Mouse (Mus musculus): Measurements from ENCODE around the gene Ap5z1. TPM values are rescaled to one million over a fixed set of nuclear protein-coding genes. Genes with fewer than 3 reads are reported as not detected.

The Ap5z1 gene
- polyA plus RNA-seq, 1 experiment from 2014 or later = 5.5 TPM

DNA sequence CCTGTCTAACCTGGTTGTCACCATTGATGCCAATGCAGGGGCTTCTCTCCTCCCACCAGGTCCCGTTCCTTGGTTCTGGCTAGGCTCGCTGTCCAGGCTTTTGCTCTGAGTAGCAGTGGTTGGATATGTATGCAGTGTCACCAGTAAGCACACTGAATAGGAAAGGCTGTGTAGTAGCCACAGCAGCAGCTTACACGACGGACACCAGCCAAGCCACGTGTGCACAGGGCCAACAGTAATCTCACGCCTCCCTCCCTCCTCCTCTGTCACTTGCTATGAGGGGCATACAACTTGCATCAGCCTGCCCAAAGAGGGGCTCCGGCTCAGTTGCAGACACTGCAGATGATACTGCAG, 46.3 kb downstream of the Ap5z1 start:
- Histone ChIP-seq H3K36me3 (replicated peaks; ENCODE audit: control insufficient read depth, insufficient read depth, low read depth, low read length) (no peaks in the 10 kb centered on the region), H3K9me3 (replicated peaks; ENCODE audit: control insufficient read depth, low read length) (no peaks in the 10 kb centered on the region), H3K4me2 (ENCODE audit: low read depth, low read length) (no peak overlapping the region), H3K27ac (replicated peaks; ENCODE audit: low read depth, low read length) (no peak overlapping the region), H3K27me3 (ENCODE audit: control insufficient read depth, insufficient read depth, low read length) (no peaks in the 10 kb centered on the region), H3K4me1 (ENCODE audit: control insufficient read depth, insufficient read depth, low read length) (peaks cover 5% of the 10 kb centered on the region), H3K4me3 (ENCODE audit: low read depth, low read length) (no peak overlapping the region), H3K9ac (replicated peaks; ENCODE audit: low read length) (no peak overlapping the region)
- ATAC-seq (replicated peaks; ENCODE audit: insufficient number of reproducible peaks, low FRiP score, low TSS enrichment, low read depth) (no peak), DNase-seq (ENCODE audit: low spot score) (no peak)
- 65% methylated on average over 7 of the region's 7 CpGs for WGBS

DNA sequence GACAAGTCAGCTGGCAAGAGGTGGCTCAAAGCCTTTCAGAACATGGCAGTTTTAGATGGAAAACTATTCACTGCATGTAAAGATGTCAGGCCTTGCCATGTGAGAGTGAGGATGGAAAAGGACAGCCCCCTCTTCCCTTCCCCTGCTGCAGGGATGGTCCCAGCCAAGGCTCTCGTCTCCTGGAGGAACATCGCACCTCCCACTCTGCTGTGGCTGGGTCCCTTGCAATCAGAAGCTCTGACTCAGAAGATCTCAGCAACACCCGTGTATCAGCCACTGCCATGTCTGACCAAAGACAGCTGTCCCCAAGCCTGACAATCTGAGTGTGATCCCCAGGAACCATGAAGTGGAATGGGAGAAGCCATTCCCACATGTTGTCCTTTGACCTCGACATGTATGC, 48.4 kb downstream of the Ap5z1 start:
- Histone ChIP-seq H3K4me3 (ENCODE audit: low read depth, low read length) (no peak overlapping the region), H3K4me2 (ENCODE audit: low read depth, low read length) (no peak overlapping the region), H3K27me3 (ENCODE audit: control insufficient read depth, insufficient read depth, low read length) (no peaks in the 10 kb centered on the region), H3K9me3 (replicated peaks; ENCODE audit: control insufficient read depth, low read length) (no peaks in the 10 kb centered on the region), H3K9ac (replicated peaks; ENCODE audit: low read length) (no peak overlapping the region), H3K4me1 (ENCODE audit: control insufficient read depth, insufficient read depth, low read length) (peaks cover 5% of the 10 kb centered on the region), H3K36me3 (replicated peaks; ENCODE audit: control insufficient read depth, insufficient read depth, low read depth, low read length) (no peaks in the 10 kb centered on the region), H3K27ac (replicated peaks; ENCODE audit: low read depth, low read length) (no peak overlapping the region)
- DNase-seq (ENCODE audit: low spot score) (no peak), ATAC-seq (replicated peaks; ENCODE audit: insufficient number of reproducible peaks, low FRiP score, low TSS enrichment, low read depth) (no peak)
- 75% methylated on average over 4 of the region's 4 CpGs for WGBS

DNA sequence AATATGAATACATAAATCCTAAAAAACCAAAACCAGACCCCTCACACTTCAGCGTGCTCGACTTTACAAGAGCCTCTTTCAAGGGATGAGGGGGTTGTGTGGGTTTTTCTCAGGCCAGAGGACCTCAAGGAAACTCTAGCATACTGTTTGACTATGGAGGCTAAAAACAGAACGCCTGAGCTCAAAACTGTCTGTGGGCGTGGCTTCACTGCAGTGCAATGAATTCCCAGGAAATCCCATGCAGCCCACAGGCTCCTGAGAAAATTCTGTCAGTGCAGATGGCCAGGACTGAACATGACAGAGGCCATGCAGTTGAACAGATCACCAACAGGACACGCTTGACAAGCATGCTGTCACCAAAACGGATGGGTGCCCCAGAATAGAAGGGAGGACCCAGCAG, 55.2 kb downstream of the Ap5z1 start:
- Histone ChIP-seq H3K4me2 (ENCODE audit: low read depth, low read length) (no peak overlapping the region), H3K27ac (replicated peaks; ENCODE audit: low read depth, low read length) (no peak overlapping the region), H3K4me1 (ENCODE audit: control insufficient read depth, insufficient read depth, low read length) (no peaks in the 10 kb centered on the region), H3K27me3 (ENCODE audit: control insufficient read depth, insufficient read depth, low read length) (no peaks in the 10 kb centered on the region), H3K4me3 (ENCODE audit: low read depth, low read length) (no peak overlapping the region), H3K9ac (replicated peaks; ENCODE audit: low read length) (no peak overlapping the region), H3K9me3 (replicated peaks; ENCODE audit: control insufficient read depth, low read length) (no peaks in the 10 kb centered on the region), H3K36me3 (replicated peaks; ENCODE audit: control insufficient read depth, insufficient read depth, low read depth, low read length) (no peaks in the 10 kb centered on the region)
- 64% methylated on average over 6 of the region's 6 CpGs for WGBS
- ATAC-seq (replicated peaks; ENCODE audit: insufficient number of reproducible peaks, low FRiP score, low TSS enrichment, low read depth) = no peak
- DNase-seq (ENCODE audit: low spot score) = no peak

- H3K4me2 ChIP-seq (ENCODE audit: low read depth, low read length) = no peak overlapping the region
- WGBS = 82% methylated on average over 4 of the region's 4 CpGs
- no peak overlapping the region for H3K9ac ChIP-seq (replicated peaks; ENCODE audit: low read length)
- H3K27ac ChIP-seq (replicated peaks; ENCODE audit: low read depth, low read length) = no peak overlapping the region
- H3K4me1 ChIP-seq (ENCODE audit: control insufficient read depth, insufficient read depth, low read length) = no peaks in the 10 kb centered on the region
- H3K4me3 ChIP-seq (ENCODE audit: low read depth, low read length) = no peak overlapping the region
- DNase-seq (ENCODE audit: low spot score) (no peak), ATAC-seq (replicated peaks; ENCODE audit: insufficient number of reproducible peaks, low FRiP score, low TSS enrichment, low read depth) (no peak)
- H3K27me3 ChIP-seq (ENCODE audit: control insufficient read depth, insufficient read depth, low read length) = no peaks in the 10 kb centered on the region
- no peaks in the 10 kb centered on the region for H3K9me3 ChIP-seq (replicated peaks; ENCODE audit: control insufficient read depth, low read length)
- no peaks in the 10 kb centered on the region for H3K36me3 ChIP-seq (replicated peaks; ENCODE audit: control insufficient read depth, insufficient read depth, low read depth, low read length)
Measured at GRCm38 (mm10) chr5:142520360-142520759, 56.6 kb downstream of the Ap5z1 start.

GRCm38 (mm10) chr5:142521195-142521866, 57.6 kb downstream of the Ap5z1 start:
- no peak overlapping the region for H3K9ac ChIP-seq (replicated peaks; ENCODE audit: low read length)
- no peaks in the 10 kb centered on the region for H3K4me1 ChIP-seq (ENCODE audit: control insufficient read depth, insufficient read depth, low read length)
- H3K9me3 ChIP-seq (replicated peaks; ENCODE audit: control insufficient read depth, low read length) = no peaks in the 10 kb centered on the region
- H3K36me3 ChIP-seq (replicated peaks; ENCODE audit: control insufficient read depth, insufficient read depth, low read depth, low read length) = no peaks in the 10 kb centered on the region
- WGBS = 83% methylated on average over 11 of the region's 11 CpGs
- H3K27ac ChIP-seq (replicated peaks; ENCODE audit: low read depth, low read length) = no peak overlapping the region
- H3K4me2 ChIP-seq (ENCODE audit: low read depth, low read length) = no peak overlapping the region
- ATAC-seq (replicated peaks; ENCODE audit: insufficient number of reproducible peaks, low FRiP score, low TSS enrichment, low read depth) (no peak), DNase-seq (ENCODE audit: low spot score) (no peak)
- no peak overlapping the region for H3K4me3 ChIP-seq (ENCODE audit: low read depth, low read length)
- no peaks in the 10 kb centered on the region for H3K27me3 ChIP-seq (ENCODE audit: control insufficient read depth, insufficient read depth, low read length)

- Histone ChIP-seq H3K4me3 (ENCODE audit: low read depth, low read length) (no peak overlapping the region), H3K27me3 (ENCODE audit: control insufficient read depth, insufficient read depth, low read length) (no peaks in the 10 kb centered on the region; the same call in 1 of the 2 replicates), H3K9ac (replicated peaks; ENCODE audit: low read length) (no peak overlapping the region), H3K4me1 (ENCODE audit: control insufficient read depth, insufficient read depth, low read length) (no peaks in the 10 kb centered on the region), H3K4me2 (ENCODE audit: low read depth, low read length) (no peak overlapping the region), H3K27ac (replicated peaks; ENCODE audit: low read depth, low read length) (no peak overlapping the region), H3K9me3 (replicated peaks; ENCODE audit: control insufficient read depth, low read length) (no peaks in the 10 kb centered on the region), H3K36me3 (replicated peaks; ENCODE audit: control insufficient read depth, insufficient read depth, low read depth, low read length) (no peaks in the 10 kb centered on the region)
- WGBS = 77% methylated on average over 8 of the region's 8 CpGs
- ATAC-seq (replicated peaks; ENCODE audit: insufficient number of reproducible peaks, low FRiP score, low TSS enrichment, low read depth) = no peak
- no peak for DNase-seq (ENCODE audit: low spot score)
Measured at GRCm38 (mm10) chr5:142524711-142525464, 61.1 kb downstream of the Ap5z1 start.

Other genes starting within 250 kb of the Ap5z1 start
- gene Foxk1, start 62.4 kb upstream of the Ap5z1 start, polyA plus RNA-seq (2014; fragmentation: Nextera tagmentation; extraction: Ambion mirVana) = 2.9 and 3.4 TPM in 2 replicates
- gene Papolb, start 66.1 kb downstream of the Ap5z1 start, polyA plus RNA-seq (2014; fragmentation: Nextera tagmentation; extraction: Ambion mirVana) = 0.21 and 0.26 TPM in 2 replicates
- gene Radil, start 87.2 kb downstream of the Ap5z1 start, polyA plus RNA-seq (2014; fragmentation: Nextera tagmentation; extraction: Ambion mirVana) = 1.9 and 2.4 TPM in 2 replicates
- 3.9 and 5.5 TPM in 2 replicates for gene Mmd2, start 144.9 kb downstream of the Ap5z1 start, polyA plus RNA-seq (2014; fragmentation: Nextera tagmentation; extraction: Ambion mirVana)
- gene Wipi2, start 163.8 kb downstream of the Ap5z1 start, polyA plus RNA-seq (2014; fragmentation: Nextera tagmentation; extraction: Ambion mirVana) = 61.2 and 62.4 TPM in 2 replicates
- gene Slc29a4, start 228.6 kb downstream of the Ap5z1 start, polyA plus RNA-seq (2014; fragmentation: Nextera tagmentation; extraction: Ambion mirVana) = 9.5 and 14.4 TPM in 2 replicates

All from embryonic facial prominence, embryonic 11.5 days (tissue).